Mouse (Mus musculus) embryonic facial prominence, embryonic 10.5 days (tissue): ENCODE measurements around the gene Klhl6. TPM values are rescaled to one million over a fixed set of nuclear protein-coding genes. Genes with fewer than 3 reads are reported as not detected.

Experiments
- DNase-seq: peaks from one replicate; pipeline ENCODE4 v3.0.0-alpha.2; 2017; ENCODE audit warnings: low spot score
- H3K27ac ChIP-seq: fragments of 300-500 bp; sonication (generic); replicated peaks from 2 replicates; pipeline ENCODE4 v1.5.1; 2016; ENCODE audit warnings: mild to moderate bottlenecking
- H3K27me3 ChIP-seq: fragments of 300-500 bp; sonication (generic); replicated peaks from 2 replicates; pipeline ENCODE4 v1.6.1; 2016; ENCODE audit warnings: low read depth, mild to moderate bottlenecking; ENCODE audit not compliant: poor library complexity, severe bottlenecking
- H3K36me3 ChIP-seq: fragments of 300-500 bp; sonication (generic); replicated peaks from 2 replicates; pipeline ENCODE4 v1.6.1; 2016; ENCODE audit warnings: mild to moderate bottlenecking, moderate library complexity
- H3K4me1 ChIP-seq: fragments of 300-500 bp; sonication (generic); 2 replicates; pipeline ENCODE4 v1.6.1; 2016
- H3K4me3 ChIP-seq: fragments of 300-500 bp; sonication (generic); 2 replicates; pipeline ENCODE4 v1.5.1; 2016; ENCODE audit warnings: mild to moderate bottlenecking, moderate library complexity
- H3K9me3 ChIP-seq: fragments of 300-500 bp; sonication (generic); 2 replicates; pipeline ENCODE4 v1.6.1; 2016; ENCODE audit warnings: mild to moderate bottlenecking
- WGBS: fragments of 180-500 bp; shearing (Covaris S2); methylation state at CpG from one replicate; pipeline ENCODE4 v1.1.7; 2016; 5-methylcytosine and 5-hydroxymethylcytosine counted together
- polyA plus RNA-seq: library from polyadenylated mRNA; unstranded; fragments of >200 nt; fragmentation: Nextera tagmentation; extraction: Ambion mirVana; gene quantifications from 2 replicates; pipeline ENCODE4 v1.2.1, GENCODE M21; 2016

Gene Klhl6
- polyA plus RNA-seq, 1 experiment from 2014 or later = 8.7 TPM

DNA sequence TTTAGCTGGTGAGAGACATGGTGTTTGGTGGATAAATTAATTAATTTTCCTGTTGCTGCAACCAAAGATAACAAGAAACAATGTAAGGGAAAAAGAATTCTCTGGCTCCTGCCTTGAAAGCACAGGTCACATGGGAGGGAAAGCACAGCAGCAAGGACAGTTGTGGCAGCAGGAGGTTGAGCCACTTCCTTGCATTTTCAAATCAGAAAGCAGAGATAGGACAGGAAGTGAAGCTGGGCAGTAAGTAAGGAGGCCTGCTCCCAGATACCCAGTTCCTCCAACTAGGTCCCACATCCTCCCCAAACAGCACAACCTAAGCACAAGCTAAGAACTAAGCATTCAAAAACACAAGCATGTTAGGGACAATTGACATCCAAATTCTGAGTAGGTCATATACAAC lies 15.9 kb downstream of the Klhl6 start:
- no peak overlapping the region for H3K27ac ChIP-seq

GRCm38 (mm10) chr16:19966437-19966836 lies 16.4 kb downstream of the Klhl6 start:
- DNase-seq = no peak
- 81% methylated on average over 1 of the region's 1 CpGs for WGBS
- no peaks in the 10 kb centered on the region for H3K9me3 ChIP-seq
- H3K36me3 ChIP-seq = no peaks in the 10 kb centered on the region
- no peak overlapping the region for H3K4me3 ChIP-seq
- no peak overlapping the region for H3K27ac ChIP-seq
- H3K4me1 ChIP-seq = no peaks in the 10 kb centered on the region
- H3K27me3 ChIP-seq = no peaks in the 10 kb centered on the region

More for the DNA sequence above, 15.9 kb downstream of the Klhl6 start:
- no peaks in the 10 kb centered on the region for H3K36me3 ChIP-seq
- H3K4me3 ChIP-seq = no peak overlapping the region
- H3K9me3 ChIP-seq = no peaks in the 10 kb centered on the region
- no peak for DNase-seq
- no peaks in the 10 kb centered on the region for H3K27me3 ChIP-seq
- H3K4me1 ChIP-seq = no peaks in the 10 kb centered on the region

- no peak for DNase-seq
- Histone ChIP-seq H3K27me3 (no peaks in the 10 kb centered on the region), H3K4me3 (no peak overlapping the region), H3K9me3 (no peaks in the 10 kb centered on the region), H3K27ac (no peak overlapping the region), H3K4me1 (no peaks in the 10 kb centered on the region), H3K36me3 (no peaks in the 10 kb centered on the region)
- WGBS = 84% methylated on average over 3 of the region's 3 CpGs
Measured at GRCm38 (mm10) chr16:19962951-19963350, 19.9 kb downstream of the Klhl6 start.

- WGBS = 96% methylated on average over 2 of the region's 2 CpGs
- no peaks in the 10 kb centered on the region for H3K9me3 ChIP-seq
Measured at GRCm38 (mm10) chr16:19961070-19961469, 21.8 kb downstream of the Klhl6 start.

GRCm38 (mm10) chr16:19960407-19961058 lies 22.3 kb downstream of the Klhl6 start:
- DNase-seq = no peak
- 60% methylated on average over 4 of the region's 4 CpGs for WGBS
- Histone ChIP-seq H3K4me1 (no peaks in the 10 kb centered on the region), H3K9me3 (no peaks in the 10 kb centered on the region), H3K27ac (no peak overlapping the region), H3K4me3 (no peak overlapping the region), H3K27me3 (no peaks in the 10 kb centered on the region), H3K36me3 (no peaks in the 10 kb centered on the region)

More at GRCm38 (mm10) chr16:19961070-19961469, 21.8 kb downstream of the Klhl6 start:
- Histone ChIP-seq H3K27me3 (no peaks in the 10 kb centered on the region), H3K4me3 (no peak overlapping the region), H3K27ac (no peak overlapping the region), H3K36me3 (no peaks in the 10 kb centered on the region), H3K4me1 (no peaks in the 10 kb centered on the region)
- no peak for DNase-seq

- no peaks in the 10 kb centered on the region for H3K36me3 ChIP-seq
- WGBS = 85% methylated on average over 5 of the region's 5 CpGs
- no peak overlapping the region for H3K4me3 ChIP-seq
- no peaks in the 10 kb centered on the region for H3K9me3 ChIP-seq
- no peak overlapping the region for H3K27ac ChIP-seq
- H3K27me3 ChIP-seq = no peaks in the 10 kb centered on the region
- no peaks in the 10 kb centered on the region for H3K4me1 ChIP-seq
- no peak for DNase-seq
Measured at GRCm38 (mm10) chr16:19957051-19957450, 25.8 kb downstream of the Klhl6 start.

DNA sequence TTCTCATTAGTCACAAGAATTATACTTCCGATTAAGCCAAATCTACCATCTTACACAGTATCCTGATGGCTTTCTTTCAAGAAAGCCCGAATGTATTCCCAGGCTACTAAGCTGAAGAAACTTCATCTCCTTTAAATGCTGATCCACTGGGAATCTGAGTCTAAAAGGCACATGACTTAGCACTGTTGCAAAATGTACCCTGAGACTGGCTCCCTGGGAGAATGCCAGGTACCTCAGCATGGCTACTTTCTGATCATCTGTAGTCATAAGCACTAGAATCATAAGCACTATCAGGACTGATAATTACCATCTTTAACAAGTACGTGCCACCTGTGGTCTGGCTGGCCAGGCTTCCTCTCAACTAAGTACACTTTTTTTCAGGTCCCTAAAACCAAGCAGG lies 35.5 kb downstream of the Klhl6 start:
- no peaks in the 10 kb centered on the region for H3K27me3 ChIP-seq
- DNase-seq = no peak
- H3K27ac ChIP-seq = no peak overlapping the region
- H3K36me3 ChIP-seq = no peaks in the 10 kb centered on the region
- no peaks in the 10 kb centered on the region for H3K4me1 ChIP-seq
- whole genome bisulfite sequencing = 91% methylated on average over 3 of the region's 3 CpGs
- no peaks in the 10 kb centered on the region for H3K9me3 ChIP-seq
- no peak overlapping the region for H3K4me3 ChIP-seq

DNA sequence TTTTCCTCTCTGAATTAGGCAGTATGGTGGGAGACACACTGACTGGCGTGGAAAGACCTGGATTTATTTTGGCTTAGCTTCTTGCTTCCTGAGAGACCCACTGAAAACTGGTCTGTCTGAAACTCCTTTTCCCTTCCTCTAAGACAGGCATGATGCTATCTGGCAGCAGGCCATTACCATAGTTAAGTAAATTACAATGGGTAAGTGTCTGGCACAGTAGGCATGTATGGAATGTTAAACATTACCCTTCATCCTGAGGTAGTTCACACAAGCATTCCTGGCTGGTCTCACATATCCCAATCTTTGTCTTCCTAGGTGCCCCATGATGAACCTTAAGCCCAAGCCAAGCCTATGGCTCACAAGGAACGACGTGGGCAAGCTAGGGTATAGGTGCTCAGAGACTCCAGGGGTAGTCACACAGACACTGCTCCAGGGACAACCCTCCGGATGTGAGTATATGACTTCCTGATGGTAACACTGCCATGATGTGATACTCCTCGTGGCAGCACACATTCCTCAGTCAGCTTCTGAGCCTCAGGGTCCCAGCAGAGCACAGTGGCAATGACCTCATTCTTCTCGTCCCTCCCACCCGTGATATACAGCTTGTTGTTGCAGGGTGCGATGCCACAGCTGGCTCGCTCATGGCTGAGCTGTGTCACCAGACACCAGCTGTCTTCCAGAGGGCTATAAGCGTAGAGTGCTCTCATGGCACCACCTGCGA lies 36.1 kb downstream of the Klhl6 start:
- Histone ChIP-seq H3K4me3 (no peak overlapping the region), H3K27ac (no peak overlapping the region), H3K9me3 (no peaks in the 10 kb centered on the region), H3K4me1 (no peaks in the 10 kb centered on the region), H3K36me3 (no peaks in the 10 kb centered on the region), H3K27me3 (no peaks in the 10 kb centered on the region)
- DNase-seq = peak; percentile 8
- WGBS = 81% methylated on average over 11 of the region's 11 CpGs

DNA sequence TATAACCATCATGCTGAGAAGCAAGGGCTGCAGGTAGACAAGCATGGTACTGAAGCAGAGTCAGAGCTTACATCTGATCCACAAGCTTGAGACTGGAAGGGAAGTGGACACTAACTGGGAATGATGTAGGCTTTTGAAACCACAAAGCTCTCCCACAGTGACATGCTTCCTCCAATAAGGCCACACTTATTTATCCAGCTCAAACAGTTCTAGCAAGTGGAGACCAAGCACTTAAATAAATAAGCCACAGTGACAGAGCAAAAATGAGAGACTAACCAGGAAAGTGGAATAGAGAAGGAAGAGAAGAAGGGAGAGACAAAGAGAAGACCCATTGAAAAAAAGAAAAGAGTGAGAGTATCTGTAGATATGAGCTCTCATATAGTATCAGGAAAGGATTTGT lies 62.0 kb downstream of the Klhl6 start:
- no peak for DNase-seq
- Histone ChIP-seq H3K27me3 (no peaks in the 10 kb centered on the region), H3K4me1 (no peaks in the 10 kb centered on the region), H3K4me3 (no peak overlapping the region), H3K9me3 (no peaks in the 10 kb centered on the region), H3K36me3 (no peaks in the 10 kb centered on the region), H3K27ac (no peak overlapping the region)

DNA sequence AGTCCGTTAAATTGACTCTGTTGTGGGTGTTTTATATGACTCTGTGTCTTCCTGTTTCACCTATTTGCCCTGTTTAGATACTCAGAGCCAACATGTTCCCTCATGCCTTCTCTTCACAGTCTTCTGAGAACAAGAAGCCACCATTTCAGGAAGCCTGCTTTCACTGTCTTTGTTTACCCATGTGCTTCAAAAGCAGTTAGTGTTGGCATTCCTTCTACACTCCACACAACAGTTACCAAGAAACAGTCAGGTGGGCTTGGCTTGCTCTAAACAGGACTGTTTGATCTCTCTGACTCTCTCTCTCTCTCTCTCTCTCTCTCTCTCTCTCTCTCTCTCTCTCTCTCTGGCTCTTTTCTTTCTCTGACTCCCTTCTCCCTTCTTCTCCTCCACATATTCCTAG lies 64.6 kb downstream of the Klhl6 start:
- 93% methylated on average over 1 of the region's 1 CpGs for WGBS
- no peaks in the 10 kb centered on the region for H3K9me3 ChIP-seq
- H3K4me3 ChIP-seq = no peak overlapping the region

GRCm38 (mm10) chr16:19912582-19912981 lies 70.3 kb downstream of the Klhl6 start:
- WGBS = 75% methylated on average over 2 of the region's 2 CpGs
- no peak for DNase-seq
- Histone ChIP-seq H3K27me3 (no peaks in the 10 kb centered on the region), H3K36me3 (no peaks in the 10 kb centered on the region), H3K4me1 (no peaks in the 10 kb centered on the region), H3K4me3 (no peak overlapping the region), H3K27ac (no peak overlapping the region), H3K9me3 (no peaks in the 10 kb centered on the region)

More for the DNA sequence above, 64.6 kb downstream of the Klhl6 start:
- DNase-seq = no peak
- Histone ChIP-seq H3K4me1 (no peaks in the 10 kb centered on the region), H3K27me3 (no peaks in the 10 kb centered on the region), H3K36me3 (no peaks in the 10 kb centered on the region), H3K27ac (no peak overlapping the region)

DNA sequence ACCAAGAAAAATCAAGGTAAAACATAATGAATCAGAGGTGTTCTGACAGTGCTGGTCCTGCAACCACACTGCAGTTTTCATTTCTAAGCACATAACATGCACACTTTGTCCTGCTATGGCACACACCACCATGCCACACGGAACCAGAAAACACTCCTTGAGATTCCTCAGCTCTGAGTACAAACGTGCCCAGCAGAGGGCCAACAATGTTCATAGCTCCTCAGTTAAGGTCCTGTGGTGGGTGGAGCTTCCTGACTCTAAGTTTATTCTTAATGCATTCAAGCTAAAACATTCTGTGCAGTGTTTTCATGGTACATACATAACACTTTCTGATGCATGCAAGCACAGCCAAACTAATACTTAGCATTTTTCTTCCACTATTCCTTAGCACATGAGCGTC lies 74.5 kb downstream of the Klhl6 start:
- H3K4me1 ChIP-seq = no peaks in the 10 kb centered on the region
- no peaks in the 10 kb centered on the region for H3K9me3 ChIP-seq
- WGBS = 58% methylated on average over 3 of the region's 3 CpGs
- H3K27ac ChIP-seq = no peak overlapping the region
- no peaks in the 10 kb centered on the region for H3K27me3 ChIP-seq
- no peaks in the 10 kb centered on the region for H3K36me3 ChIP-seq
- H3K4me3 ChIP-seq = no peak overlapping the region
- no peak for DNase-seq

DNA sequence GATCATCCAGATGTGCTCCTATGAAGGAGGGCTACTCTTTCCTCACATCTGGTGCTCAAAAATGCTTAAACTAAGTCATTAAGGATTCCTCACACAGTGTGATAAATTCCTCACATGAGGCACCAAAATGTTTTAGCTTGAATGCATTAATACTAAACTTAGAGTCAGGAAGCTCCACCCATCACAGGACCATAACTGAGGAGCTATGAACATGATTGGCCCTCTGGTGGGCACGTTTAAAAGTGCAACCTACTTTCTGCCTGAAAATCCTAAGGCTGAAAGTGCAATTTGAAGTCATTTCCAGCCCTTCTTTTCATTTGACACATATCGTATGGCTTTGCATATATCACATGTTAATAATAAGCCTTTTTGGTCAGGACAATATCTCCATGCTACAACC lies 75.7 kb downstream of the Klhl6 start:
- DNase-seq = peak; percentile 33
- H3K4me1 ChIP-seq = no peaks in the 10 kb centered on the region
- H3K27ac ChIP-seq = no peak overlapping the region
- H3K9me3 ChIP-seq = no peaks in the 10 kb centered on the region
- no peaks in the 10 kb centered on the region for H3K36me3 ChIP-seq
- no peaks in the 10 kb centered on the region for H3K27me3 ChIP-seq
- no peak overlapping the region for H3K4me3 ChIP-seq
- 42% methylated on average over 2 of the region's 2 CpGs for WGBS
